Mouse (Mus musculus) midbrain, postnatal 0 days (tissue): ENCODE data around the gene Gopc. TPM values are rescaled to one million over a fixed set of nuclear protein-coding genes. Genes with fewer than 3 reads are reported as not detected.
A peak's percentile ranks its signal among the peaks of the same experiment; 100 is the strongest.

Source experiments
- ATAC-seq: fragments of 200-750 bp; cut with Nextera tagmentation; 2 replicates; pipeline ENCODE4 v1.8.0; 2017; ENCODE audit warnings: moderate number of reproducible peaks, mild to moderate bottlenecking, moderate TSS enrichment, moderate library complexity; ENCODE audit not compliant: low FRiP score
- DNase-seq: peaks from one replicate; pipeline ENCODE4 v3.0.0-alpha.2; 2015; ENCODE audit warnings: low spot score
- H3K27ac ChIP-seq: fragments of 300-500 bp; sonication (generic); 2 replicates; pipeline ENCODE4 v1.5.1; 2014; ENCODE audit warnings: low read depth, mild to moderate bottlenecking, low read length, mixed read lengths
- H3K27me3 ChIP-seq: fragments of 300-500 bp; sonication (generic); 2 replicates; pipeline ENCODE4 v1.6.1; 2014; ENCODE audit warnings: low read length, control low read depth, mixed read lengths; ENCODE audit not compliant: insufficient read depth
- H3K36me3 ChIP-seq: fragments of 300-500 bp; sonication (generic); 2 replicates; pipeline ENCODE4 v1.6.1; 2014; ENCODE audit warnings: low read length, control low read depth, mixed read lengths; ENCODE audit not compliant: insufficient read depth
- H3K4me1 ChIP-seq: fragments of 300-500 bp; sonication (generic); 2 replicates; pipeline ENCODE4 v1.6.1; 2014; ENCODE audit warnings: mild to moderate bottlenecking, control low read depth, antibody characterized with exemption, low read length, mixed read lengths; ENCODE audit not compliant: insufficient read depth
- H3K4me2 ChIP-seq: fragments of 300-500 bp; sonication (generic); 2 replicates; pipeline ENCODE4 v1.6.1; 2014; ENCODE audit warnings: low read depth, mild to moderate bottlenecking, low read length, mixed read lengths; ENCODE audit not compliant: poor library complexity, severe bottlenecking
- H3K4me3 ChIP-seq: fragments of 300-500 bp; sonication (generic); 2 replicates; pipeline ENCODE4 v1.5.1; 2014; ENCODE audit warnings: low read depth, mild to moderate bottlenecking, low read length, moderate library complexity
- H3K9ac ChIP-seq: fragments of 300-500 bp; sonication (generic); replicated peaks from 2 replicates; pipeline ENCODE4 v1.6.1; 2014; ENCODE audit warnings: mild to moderate bottlenecking, low read length, moderate library complexity, mixed read lengths; ENCODE audit not compliant: poor library complexity, severe bottlenecking
- H3K9me3 ChIP-seq: fragments of 300-500 bp; sonication (generic); 2 replicates; pipeline ENCODE4 v1.6.1; 2016; ENCODE audit warnings: low read length, control low read depth
- CTCF ChIP-seq: IDR thresholded peaks from 2 replicates; pipeline ENCODE4 v1.5.1; 2016; ENCODE audit warnings: antibody characterized with exemption, mild to moderate bottlenecking
- whole genome bisulfite sequencing: fragments of 180-500 bp; shearing (Covaris S2); extraction: QIAGEN DNeasy Blood & Tissue Kit; methylation state at CpG from one replicate; pipeline ENCODE4 v1.1.7; 2014; 5-methylcytosine and 5-hydroxymethylcytosine counted together
- polyA plus RNA-seq: library from polyadenylated mRNA; unstranded; fragments of >200 nt; fragmentation: Nextera tagmentation; extraction: Ambion mirVana; gene quantifications from 2 replicates; pipeline ENCODE4 v1.2.1, GENCODE M21; 2015
- total RNA-seq: library from RNA; depleted of rRNA; stranded (reverse); fragments of >200 nt; gene quantifications from 2 replicates; pipeline ENCODE4 v1.2.3, GENCODE M21; 2014

The Gopc gene
- total and polyA plus RNA-seq, 2 experiments from 2014 or later, result 18.0 to 23.1 TPM

- ATAC-seq, result no peak
- no peak for TF ChIP-seq CTCF
- 91% methylated on average over 6 of the region's 6 CpGs for WGBS
- Histone ChIP-seq H3K4me3 (no peak overlapping the region), H3K9ac (no peak overlapping the region), H3K27me3 (no peaks in the 10 kb centered on the region), H3K36me3 (no peaks in the 10 kb centered on the region), H3K4me1 (peaks cover 10% of the 10 kb centered on the region; the same call in 1 of the 2 replicates), H3K27ac (no peak overlapping the region), H3K9me3 (no peaks in the 10 kb centered on the region), H3K4me2 (no peak overlapping the region)
- DNase-seq, result no peak
Measured at GRCm38 (mm10) chr10:52421716-52422115, 39.8 kb upstream of the Gopc start.

- H3K4me3 ChIP-seq, result no peak overlapping the region
- no peak for DNase-seq
Measured at GRCm38 (mm10) chr10:52420526-52420925, 38.6 kb upstream of the Gopc start.

GRCm38 (mm10) chr10:52419402-52419801 lies 37.5 kb upstream of the Gopc start:
- Histone ChIP-seq H3K27me3 (no peaks in the 10 kb centered on the region), H3K9ac (no peak overlapping the region), H3K36me3 (no peaks in the 10 kb centered on the region), H3K9me3 (no peaks in the 10 kb centered on the region), H3K4me2 (peak overlapping the region; percentile 73), H3K27ac (no peak overlapping the region), H3K4me1 (peaks cover 10% of the 10 kb centered on the region; the same call in 1 of the 2 replicates), H3K4me3 (peak overlapping the region; percentile 97)
- DNase-seq (no peak), ATAC-seq (no peak)
- TF ChIP-seq CTCF, result no peak
- WGBS, result 74% methylated on average over 4 of the region's 4 CpGs

More at GRCm38 (mm10) chr10:52420526-52420925, 38.6 kb upstream of the Gopc start:
- no peaks in the 10 kb centered on the region for H3K9me3 ChIP-seq
- H3K27ac ChIP-seq, result no peak overlapping the region
- no peak for ATAC-seq
- H3K27me3 ChIP-seq, result no peaks in the 10 kb centered on the region
- no peak for TF ChIP-seq CTCF
- no peaks in the 10 kb centered on the region for H3K36me3 ChIP-seq
- H3K9ac ChIP-seq, result no peak overlapping the region
- 89% methylated on average over 1 of the region's 1 CpGs for WGBS
- H3K4me2 ChIP-seq, result no peak overlapping the region; the same call in 1 of the 2 replicates
- H3K4me1 ChIP-seq, result peaks cover 10% of the 10 kb centered on the region; the same call in 1 of the 2 replicates

- H3K4me3 ChIP-seq, result peak overlapping the region; percentile 97
- 68% methylated on average over 5 of the region's 5 CpGs for WGBS
- H3K36me3 ChIP-seq, result no peaks in the 10 kb centered on the region
- no peaks in the 10 kb centered on the region for H3K9me3 ChIP-seq
- DNase-seq (no peak), ATAC-seq (no peak)
- H3K4me1 ChIP-seq, result peaks cover 10% of the 10 kb centered on the region; the same call in 1 of the 2 replicates
- TF ChIP-seq CTCF, result no peak
- H3K4me2 ChIP-seq, result peak overlapping the region; percentile 73
- H3K27me3 ChIP-seq, result no peaks in the 10 kb centered on the region
- peak overlapping the region; percentile 84 for H3K9ac ChIP-seq
- H3K27ac ChIP-seq, result no peak overlapping the region
Measured at GRCm38 (mm10) chr10:52418931-52419330, 37.0 kb upstream of the Gopc start.

GRCm38 (mm10) chr10:52417998-52418860 lies 36.3 kb upstream of the Gopc start:
- ATAC-seq (peak; percentile 59), DNase-seq (peak; percentile 12)
- 2% methylated on average over 39 of the region's 39 CpGs for WGBS
- peak overlapping the region; percentile 97 for H3K4me3 ChIP-seq
- no peak for TF ChIP-seq CTCF
- H3K9ac ChIP-seq, result peak overlapping the region; percentile 84
- H3K4me2 ChIP-seq, result peak overlapping the region; percentile 73
- no peaks in the 10 kb centered on the region for H3K27me3 ChIP-seq
- no peaks in the 10 kb centered on the region for H3K36me3 ChIP-seq
- peaks cover 10% of the 10 kb centered on the region; the same call in 1 of the 2 replicates for H3K4me1 ChIP-seq
- no peaks in the 10 kb centered on the region for H3K9me3 ChIP-seq
- peak overlapping the region; percentile 96 for H3K27ac ChIP-seq
